Mouse (Mus musculus) olfactory bulb, adult 2 months (tissue): ENCODE results near the gene Fcho1.

Experiments used
- CTCF ChIP-seq: fragments of 200-500 bp; IDR thresholded peaks from 2 replicates; pipeline ENCODE4 v1.5.1; 2012; ENCODE audit warnings: low read depth, mild to moderate bottlenecking, low read length, moderate library complexity; ENCODE audit not compliant: insufficient read depth
- POLR2A ChIP-seq: fragments of 200-500 bp; IDR thresholded peaks from 2 replicates; pipeline ENCODE4 v1.6.1; 2012; ENCODE audit warnings: mild to moderate bottlenecking, low read depth, low read length, moderate library complexity; ENCODE audit not compliant: insufficient read depth

DNA sequence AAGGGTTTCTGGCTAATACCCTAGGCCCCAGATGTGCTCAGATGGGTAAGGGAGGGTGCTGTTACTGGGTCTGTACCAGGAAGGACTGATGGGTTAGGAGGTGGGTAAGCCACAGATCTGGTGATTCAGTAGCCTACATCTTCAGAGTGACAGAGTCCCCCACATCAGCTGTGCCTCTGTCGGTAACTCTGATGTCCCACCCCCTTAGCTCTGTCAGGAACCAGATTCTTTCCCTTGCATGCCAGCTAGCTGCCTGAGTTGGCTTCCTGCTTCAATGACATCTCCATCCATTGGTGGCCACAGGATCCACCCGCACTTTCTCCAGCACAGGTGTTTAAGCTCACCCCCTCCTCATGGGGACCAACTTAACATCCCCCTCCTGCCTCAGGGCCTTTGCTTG, 13.9 kb downstream of the Fcho1 start:
- no peak for TF ChIP-seq CTCF
- no peak for TF ChIP-seq POLR2A
